In genomic region chr17:86433117-86433516, GRCm38 (mm10) we compare ENCODE assay signal across 18 mouse cellular contexts.
DNase-seq lines count a peak whose midpoint lies in the region; ATAC-seq and TF ChIP-seq lines count a peak whose summit lies in the region.
"Had no signal": no experiment of that assay in that cellular context is flagged by ENCODE, and none has a peak within 500 bp of the region (broad histone marks: within the 10 kb centered on the region; RNA-seq: fewer than 3 reads in every experiment).

No protein-coding gene starts in this region.

- in situ Hi-C loops in CH12.LX (cut with MboI; ENCODE audit: low pct_ligation_motif_present, low pct_unique_long_range_greater_than_20kb, low sequenced_read_pairs): loop anchor here (10.0 to 25.0 kb wide), 2 partner anchors 48 to 546 kb away; no protein-coding TSS in a partner anchor

- dilution Hi-C loops in CH12.LX (cut with MboI; ENCODE audit: extremely low pct_ligation_motif_present, extremely low pct_unique_long_range_greater_than_20kb, low sequenced_read_pairs): no loop called here

- ATAC-seq in heart, postnatal 0 days (ENCODE audit: insufficient read depth, low read depth): no peak
- ATAC-seq: activated CD4-positive, CD25-positive, alpha-beta regulatory T cell, adult 4 months; midbrain, embryonic 13.5 days had no signal

- TF ChIP-seq POLR2A in CH12.LX (IDR thresholded peaks at IDR 0.05; ENCODE audit: low read depth, low read length) (no peak), MEL (IDR thresholded peaks at IDR 0.05; ENCODE audit: control insufficient read depth in 1 of 2, insufficient read depth in 1 of 2, low read depth in 1 of 2, low read length in 2 of 2, poor library complexity in 1 of 2) (no peak)

- H3K79me2 ChIP-seq in CH12.LX (replicated peaks; ENCODE audit: control insufficient read depth, extremely low read depth, insufficient read depth, poor library complexity, severe bottlenecking): no peaks in the 10 kb centered on the region; the same call in 1 of the 2 replicates
- H3K79me2 ChIP-seq in MEL (ENCODE audit: control insufficient read depth, insufficient read depth, low read length, poor library complexity): no peaks in the 10 kb centered on the region

- TF ChIP-seq RAD21 in CH12.LX (IDR thresholded peaks at IDR 0.05; ENCODE audit: low read depth, low read length): no peak
- TF ChIP-seq RAD21 in MEL (IDR thresholded peaks at IDR 0.05; ENCODE audit: low read depth, low read length): no peak

- H3K27ac ChIP-seq in gastrocnemius, adult 2 months: peak overlapping the region; percentile 16; the same call in 1 of the 2 replicates
- peak overlapping the region; percentile 13; the same call in 1 of the 2 replicates for H3K27ac ChIP-seq in heart, postnatal 0 days (ENCODE audit: low read depth)
- H3K27ac ChIP-seq in CH12.LX (ENCODE audit: insufficient read depth, low read depth) (no peak overlapping the region), MEL (ENCODE audit: control insufficient read depth, low read depth, low read length) (no peak overlapping the region)
- H3K27ac ChIP-seq: hindbrain, embryonic 12.5 days; limb, embryonic 12.5 days; liver, embryonic 14.5 days; lung, embryonic 15.5 days; midbrain, embryonic 13.5 days; neural tube, embryonic 12.5 days had no signal

- no peak overlapping the region for H3K4me3 ChIP-seq in gastrocnemius, adult 2 months
- no peak overlapping the region for H3K4me3 ChIP-seq in heart, postnatal 0 days (ENCODE audit: low read depth, low read length)
- H3K4me3 ChIP-seq in CH12.LX (replicated peaks in 1 of 3; ENCODE audit: low read depth in 2 of 3, low read length in 2 of 3, poor library complexity in 1 of 3): no peak overlapping the region
- no peak overlapping the region for H3K4me3 ChIP-seq in MEL (ENCODE audit: control insufficient read depth in 1 of 2, insufficient read depth in 1 of 2, low read depth in 2 of 2, low read length in 2 of 2)
- H3K4me3 ChIP-seq: hindbrain, embryonic 12.5 days; limb, embryonic 12.5 days; lung, embryonic 15.5 days; midbrain, embryonic 13.5 days; neural tube, embryonic 12.5 days had no signal

- H3K4me1 ChIP-seq in heart, postnatal 0 days (ENCODE audit: control insufficient read depth, insufficient read depth): peaks cover 40% of the 10 kb centered on the region
- H3K4me1 ChIP-seq in CH12.LX (ENCODE audit: control insufficient read depth in 1 of 2, insufficient read depth in 2 of 2) (peaks cover 29 to 58% of the 10 kb centered on the region in 2 experiments), MEL (ENCODE audit: control insufficient read depth in 1 of 2, insufficient read depth in 2 of 2, low read length in 2 of 2) (peaks cover 0 to 5% of the 10 kb centered on the region in 2 experiments; a peak in 3 of 4 replicates)
- H3K4me1 ChIP-seq: hindbrain, embryonic 12.5 days; limb, embryonic 12.5 days; midbrain, embryonic 13.5 days; neural tube, embryonic 12.5 days had no signal

- H3K9me3 ChIP-seq in heart, postnatal 0 days (replicated peaks; ENCODE audit: control insufficient read depth, low read length): no peaks in the 10 kb centered on the region
- H3K9me3 ChIP-seq in CH12.LX (replicated peaks; ENCODE audit: low read length) (peaks cover 7% of the 10 kb centered on the region), MEL (replicated peaks; ENCODE audit: insufficient read depth, low read length) (no peaks in the 10 kb centered on the region)
- H3K9me3 ChIP-seq: hindbrain, embryonic 12.5 days; limb, embryonic 12.5 days; lung, embryonic 15.5 days; midbrain, embryonic 13.5 days; neural tube, embryonic 12.5 days had no signal

- no peak overlapping the region for H3K9ac ChIP-seq in heart, postnatal 0 days (replicated peaks; ENCODE audit: low read depth, low read length)
- no peak overlapping the region for H3K9ac ChIP-seq in CH12.LX (ENCODE audit: insufficient read depth, low read depth)
- no peak overlapping the region for H3K9ac ChIP-seq in MEL (ENCODE audit: control insufficient read depth, low read depth, low read length, poor library complexity, severe bottlenecking)
- H3K9ac ChIP-seq: hindbrain, embryonic 12.5 days; limb, embryonic 12.5 days; liver, embryonic 14.5 days; lung, embryonic 15.5 days; midbrain, embryonic 13.5 days; neural tube, embryonic 12.5 days had no signal

- no peak overlapping the region for H3K4me2 ChIP-seq in heart, postnatal 0 days (ENCODE audit: low read depth, low read length)
- H3K4me2 ChIP-seq in CH12.LX (ENCODE audit: insufficient read depth, low read depth, poor library complexity, severe bottlenecking): no peak overlapping the region
- H3K4me2 ChIP-seq: hindbrain, embryonic 12.5 days; limb, embryonic 12.5 days; lung, embryonic 15.5 days; midbrain, embryonic 13.5 days; neural tube, embryonic 12.5 days had no signal

- no peaks in the 10 kb centered on the region for H3K27me3 ChIP-seq in heart, postnatal 0 days (ENCODE audit: control insufficient read depth, insufficient read depth, low read length)
- H3K27me3 ChIP-seq in CH12.LX (replicated peaks) (no peaks in the 10 kb centered on the region), MEL (ENCODE audit: control insufficient read depth in 1 of 2, insufficient read depth in 2 of 2, low read length in 2 of 2) (no peaks in the 10 kb centered on the region)
- H3K27me3 ChIP-seq: hindbrain, embryonic 12.5 days; limb, embryonic 12.5 days; lung, embryonic 15.5 days; midbrain, embryonic 13.5 days; neural tube, embryonic 12.5 days had no signal

- no peak for TF ChIP-seq EP300 in heart, postnatal 0 days (IDR thresholded peaks at IDR 0.05; ENCODE audit: low read depth)
- TF ChIP-seq EP300 in CH12.LX (IDR thresholded peaks at IDR 0.05; ENCODE audit: low read length): no peak
- TF ChIP-seq EP300 in MEL (IDR thresholded peaks at IDR 0.05; ENCODE audit: low read depth in 1 of 2, low read length in 2 of 2): no peak; a peak in 1 of 4 replicates

- no peak for TF ChIP-seq CTCF in gastrocnemius, adult 2 months (IDR thresholded peaks at IDR 0.05)
- no peak for TF ChIP-seq CTCF in heart, postnatal 0 days (IDR thresholded peaks at IDR 0.05; ENCODE audit: low read depth)
- TF ChIP-seq CTCF in CH12.LX (conservative IDR thresholded peaks at IDR 0.05 in 1 of 2, IDR thresholded peaks at IDR 0.05 in 1 of 2; ENCODE audit: low read depth in 2 of 2, low read length in 2 of 2) (no peak), MEL (IDR thresholded peaks at IDR 0.05 in 2 of 3, conservative IDR thresholded peaks at IDR 0.05 in 1 of 3; ENCODE audit: control insufficient read depth in 1 of 3, insufficient read depth in 1 of 3, low read depth in 2 of 3, low read length in 3 of 3, poor library complexity in 1 of 3, severe bottlenecking in 1 of 3) (no peak)

- intact Hi-C loops in gastrocnemius, adult 2 months (cut with DNase I): no loop called here
- intact Hi-C loops in gastrocnemius, postnatal 36 days (cut with DNase I): no loop called here
- intact Hi-C loops in heart, postnatal 10 days (cut with DNase I): no loop called here

- H3K36me3 ChIP-seq in heart, postnatal 0 days (replicated peaks; ENCODE audit: control insufficient read depth, insufficient read depth, low read length): no peaks in the 10 kb centered on the region
- peaks cover 9 to 17% of the 10 kb centered on the region in 2 experiments for H3K36me3 ChIP-seq in CH12.LX (replicated peaks in 1 of 2; ENCODE audit: control insufficient read depth in 1 of 2, insufficient read depth in 1 of 2, low read length in 1 of 2)
- H3K36me3 ChIP-seq in MEL (ENCODE audit: control insufficient read depth in 1 of 2, insufficient read depth in 2 of 2, low read length in 2 of 2): no peaks in the 10 kb centered on the region
- H3K36me3 ChIP-seq: hindbrain, embryonic 12.5 days; limb, embryonic 12.5 days; lung, embryonic 15.5 days; midbrain, embryonic 13.5 days; neural tube, embryonic 12.5 days had no signal

- WGBS in heart, postnatal 0 days: 29% methylated on average over 2 of the region's 2 CpGs

- no peak for DNase-seq in gastrocnemius, adult 2 months
- DNase-seq in gastrocnemius, postnatal 36 days: no peak
- DNase-seq in heart, postnatal 0 days (ENCODE audit: low spot score): peak; percentile 12
- no peak for DNase-seq in heart, postnatal 10 days
- DNase-seq in CH12.LX (ENCODE audit: extremely low read depth): no peak
- DNase-seq in MEL (ENCODE audit: low read depth, low spot score): peak; percentile 32
- DNase-seq in ovary, postnatal 14 days (ENCODE audit: low spot score): no peak
- DNase-seq: cerebellum, adult 11-12 months; embryo, embryonic 11 days; kidney, postnatal 10 days; thymus, postnatal 25 days had no signal

TF ChIP-seq in CH12.LX, 34 proteins besides CTCF, POLR2A, EP300 and RAD21:
- TF ChIP-seq MXI1 (IDR thresholded peaks at IDR 0.05; ENCODE audit: low read depth, low read length) (0 out of 2 replicates have a peak, but pooled peaks have one; percentile 7), ZNF384 (IDR thresholded peaks at IDR 0.05; ENCODE audit: low read depth, low read length) (no peak), KAT2A (IDR thresholded peaks at IDR 0.05; ENCODE audit: insufficient replicate concordance, low read length) (no peak)
TF ChIP-seq in CH12.LX: peak in this region for 1.

TF ChIP-seq in MEL, 35 proteins besides CTCF, POLR2A, EP300 and RAD21:
- TF ChIP-seq ETS1 (IDR thresholded peaks at IDR 0.05; ENCODE audit: low read depth, low read length): peak; percentile 36; the same call in 1 of the 2 replicates
- TF ChIP-seq HCFC1 (IDR thresholded peaks at IDR 0.05; ENCODE audit: low read depth, low read length): no peak
- TF ChIP-seq NRF1 (IDR thresholded peaks at IDR 0.05; ENCODE audit: insufficient read depth, low read depth, low read length, poor library complexity, severe bottlenecking): peak; percentile 54; the same call in 1 of the 2 replicates

Comparison
In these comparisons a context has a peak if more than half of its experiments do, and no peak if none do; other contexts are left out.
1. DNase-seq: peak in heart, postnatal 0 days (single experiment) and MEL (single experiment); none in gastrocnemius, adult 2 months (single experiment), gastrocnemius, postnatal 36 days (0 of 2), heart, postnatal 10 days (0 of 2), CH12.LX (single experiment) and ovary, postnatal 14 days (single experiment).
2. H3K27ac ChIP-seq: peak in gastrocnemius, adult 2 months (single experiment) and heart, postnatal 0 days (single experiment); none in CH12.LX (single experiment) and MEL (single experiment).